Mouse (Mus musculus): ENCODE results near the gene Rit1. TPM values are rescaled to one million over a fixed set of nuclear protein-coding genes. Genes with fewer than 3 reads are reported as not detected.

Gene Rit1
- total RNA-seq (2023): 30.9 TPM

DNA sequence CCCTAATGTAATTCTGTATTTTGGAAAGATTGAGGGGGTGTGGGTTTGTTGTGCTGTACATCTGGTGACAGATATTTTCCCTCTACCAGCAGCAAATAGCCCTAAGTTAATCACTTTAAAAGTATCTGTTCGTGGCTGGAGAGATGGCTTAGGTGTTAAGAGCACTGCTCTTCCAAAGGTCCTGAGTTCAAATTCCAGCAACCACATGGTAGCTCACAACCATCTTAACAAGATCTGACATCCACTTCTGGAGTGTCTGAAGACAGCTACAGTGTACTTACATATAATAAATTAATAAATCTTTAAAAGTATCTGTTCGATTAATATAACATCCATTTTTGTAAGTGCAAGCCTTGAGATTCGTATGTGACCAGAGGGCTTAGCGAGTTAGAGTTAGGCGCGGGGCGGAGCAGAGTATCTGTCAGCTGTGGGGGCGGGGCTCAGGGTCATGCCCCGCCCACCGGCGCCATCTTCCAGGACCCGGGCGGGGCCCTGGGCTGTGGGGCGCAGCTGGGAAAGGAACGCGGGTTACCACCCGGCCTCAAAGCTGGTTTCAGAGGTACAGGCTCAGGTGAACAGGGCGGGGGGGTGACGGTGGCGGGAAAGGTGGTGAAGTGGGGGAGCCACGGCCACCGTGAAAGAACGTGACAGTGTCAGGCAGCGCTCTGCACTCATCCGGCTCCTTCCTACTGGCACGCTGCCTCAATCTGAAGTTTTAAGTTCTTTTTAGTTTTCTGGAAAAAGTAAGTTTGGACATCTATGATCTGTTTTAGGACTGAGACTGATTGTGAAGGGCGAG is at the start of gene Rit1:
Rit1 (plus strand) TSS at position 440 of the 799 bp plus-strand sequence.

DNA sequence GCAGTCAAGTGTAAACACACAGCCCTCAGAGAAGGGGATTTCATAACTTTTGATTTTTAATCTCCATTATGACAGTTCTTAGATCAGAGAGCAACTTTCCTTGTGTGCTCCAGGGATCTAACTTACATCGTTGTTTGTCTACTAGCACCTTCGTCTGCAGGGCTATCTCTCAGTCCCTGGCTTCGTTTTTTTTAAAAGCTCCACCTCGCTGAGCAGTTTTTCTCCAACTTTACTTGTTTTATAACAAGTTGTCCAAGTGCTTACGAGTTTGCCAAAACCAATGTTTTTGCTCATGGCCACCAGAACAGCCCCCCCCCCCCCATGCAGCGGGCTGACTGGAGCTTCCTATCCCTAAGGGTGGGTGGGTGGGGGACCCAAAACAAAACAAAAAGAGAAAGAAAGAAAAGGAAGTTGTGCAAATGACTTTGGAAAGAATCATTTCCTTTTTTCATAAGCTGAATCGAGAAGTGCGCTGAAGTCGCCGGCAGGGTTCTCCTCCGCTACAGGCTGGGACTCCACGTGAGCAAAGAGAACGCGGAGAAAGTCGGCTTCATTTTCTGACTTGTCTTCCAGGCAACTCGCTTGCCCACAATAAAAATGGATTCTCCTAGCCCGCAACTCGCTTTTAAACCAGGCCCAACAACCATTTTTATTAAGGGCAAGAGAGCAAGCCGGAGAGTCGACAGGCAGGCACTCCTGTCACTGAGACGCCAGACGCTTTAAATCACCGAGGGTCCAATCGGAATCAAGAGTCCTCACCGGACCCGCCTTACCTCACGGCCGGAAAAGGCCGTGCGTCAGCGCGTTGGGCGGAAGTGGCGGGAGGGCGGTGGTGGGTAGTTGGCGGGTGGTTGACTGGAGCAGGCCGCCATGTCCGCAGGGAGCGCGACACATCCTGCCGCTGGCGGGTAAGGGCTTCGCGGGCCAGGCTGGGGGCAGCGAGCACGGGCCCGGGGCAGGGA is 31.4 kb upstream of the Rit1 start, which contains the start of gene Khdc4:
Khdc4 (plus strand) TSS at position 824 of the 962 bp plus-strand sequence.

DNA sequence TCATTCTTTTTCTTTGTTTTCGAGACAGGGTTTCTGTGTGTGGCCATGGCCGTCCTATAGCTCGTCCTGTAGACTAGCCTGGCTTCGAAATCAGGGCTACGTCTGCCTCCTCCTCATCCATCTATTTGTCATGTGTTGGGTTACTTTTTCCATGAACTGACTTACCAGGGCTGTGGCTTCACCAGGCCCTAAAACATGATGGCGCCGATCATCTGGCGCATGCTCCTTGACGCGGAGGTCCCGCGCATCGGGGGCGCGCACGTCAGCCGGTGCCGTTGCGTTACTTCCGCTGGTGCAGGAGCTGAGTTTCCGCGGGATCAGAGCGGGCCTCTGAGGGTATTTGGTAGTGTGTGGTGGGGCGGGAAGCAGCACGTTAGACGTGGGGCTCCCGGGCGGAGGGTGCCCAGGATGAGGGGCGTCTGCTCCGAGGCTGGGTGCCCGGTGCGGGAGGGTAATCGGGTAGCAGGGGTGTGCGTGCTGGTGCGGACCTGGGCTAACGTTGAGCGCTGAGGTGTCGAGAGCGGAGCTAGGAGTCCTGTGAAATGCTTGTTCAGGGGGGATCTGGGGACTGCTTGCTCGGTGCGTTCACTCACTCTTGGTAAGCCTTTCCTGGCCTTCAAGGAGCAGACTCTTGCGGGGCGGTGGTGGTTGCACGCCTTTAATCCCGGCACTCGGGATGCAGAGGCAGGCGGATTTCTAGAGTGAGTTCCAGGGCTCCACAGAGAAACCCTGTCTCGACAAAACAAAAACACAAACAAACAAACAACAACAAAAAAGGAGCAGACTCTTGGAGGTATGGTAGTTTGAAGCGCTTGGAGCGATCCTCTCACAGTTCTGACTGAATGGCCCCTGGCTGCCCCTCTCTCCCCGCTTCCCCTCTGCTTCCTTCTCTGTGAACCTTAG is 58.6 kb downstream of the Rit1 start, which contains the start of gene Syt11:
Syt11 (minus strand) TSS at position 226 of the 903 bp plus-strand sequence.

Other genes with a start within 250 kb of the Rit1 start
- 33.3 TPM for gene Lmna, start 206.9 kb upstream of the Rit1 start, total RNA-seq (2023)
- gene Mex3a, start 184.4 kb upstream of the Rit1 start, total RNA-seq (2023): 2.3 TPM
- not detected for gene Rab25, start 168.5 kb upstream of the Rit1 start, total RNA-seq (2023)
- gene Lamtor2, start 163.8 kb upstream of the Rit1 start, total RNA-seq (2023): 60.5 TPM
- 48.9 TPM for gene Ubqln4, start 163.1 kb upstream of the Rit1 start, total RNA-seq (2023)
- 61.2 TPM for gene Ssr2, start 141.0 kb upstream of the Rit1 start, total RNA-seq (2023)
- gene Arhgef2, start 110.9 kb upstream of the Rit1 start, total RNA-seq (2023): 137 TPM
- not detected for gene Rxfp4, start 63.7 kb upstream of the Rit1 start, total RNA-seq (2023)
- 112 TPM for gene Khdc4, start 31.0 kb upstream of the Rit1 start, total RNA-seq (2023)
- gene Syt11, start 58.3 kb downstream of the Rit1 start, total RNA-seq (2023): 6.2 TPM
- gene Gon4l, start 118.4 kb downstream of the Rit1 start, total RNA-seq (2023): 79.3 TPM
- gene Msto1, start 197.2 kb downstream of the Rit1 start, total RNA-seq (2023): 11.9 TPM
- gene Ash1l, start 233.8 kb downstream of the Rit1 start, total RNA-seq (2023): 85.9 TPM
- gene Dap3, start 234.3 kb downstream of the Rit1 start, total RNA-seq (2023): 89.0 TPM

All from CD4-positive naive resting alpha-beta T cell, adult 76 days (primary cell).